Mouse (Mus musculus) megakaryocyte, embryonic 14.5 days (primary cell): ENCODE measurements at regions not wholly inside any gene's neighbourhood (a gene's known extent, or its start where the extent isn't known, plus 50 kb on each side); places are given as distances from the start of the nearest gene placed in this dataset.

Experiments used
- FLI1 ChIP-seq: IDR thresholded peaks from 2 replicates; pipeline ENCODE4 v1.6.1; 2012; ENCODE audit warnings: low read length, inconsistent platforms, mixed read lengths
- GATA1 ChIP-seq: IDR thresholded peaks from 3 replicates; pipeline ENCODE4 v1.6.1; 2012; ENCODE audit warnings: mixed read lengths, low read length, inconsistent platforms, borderline replicate concordance

DNA sequence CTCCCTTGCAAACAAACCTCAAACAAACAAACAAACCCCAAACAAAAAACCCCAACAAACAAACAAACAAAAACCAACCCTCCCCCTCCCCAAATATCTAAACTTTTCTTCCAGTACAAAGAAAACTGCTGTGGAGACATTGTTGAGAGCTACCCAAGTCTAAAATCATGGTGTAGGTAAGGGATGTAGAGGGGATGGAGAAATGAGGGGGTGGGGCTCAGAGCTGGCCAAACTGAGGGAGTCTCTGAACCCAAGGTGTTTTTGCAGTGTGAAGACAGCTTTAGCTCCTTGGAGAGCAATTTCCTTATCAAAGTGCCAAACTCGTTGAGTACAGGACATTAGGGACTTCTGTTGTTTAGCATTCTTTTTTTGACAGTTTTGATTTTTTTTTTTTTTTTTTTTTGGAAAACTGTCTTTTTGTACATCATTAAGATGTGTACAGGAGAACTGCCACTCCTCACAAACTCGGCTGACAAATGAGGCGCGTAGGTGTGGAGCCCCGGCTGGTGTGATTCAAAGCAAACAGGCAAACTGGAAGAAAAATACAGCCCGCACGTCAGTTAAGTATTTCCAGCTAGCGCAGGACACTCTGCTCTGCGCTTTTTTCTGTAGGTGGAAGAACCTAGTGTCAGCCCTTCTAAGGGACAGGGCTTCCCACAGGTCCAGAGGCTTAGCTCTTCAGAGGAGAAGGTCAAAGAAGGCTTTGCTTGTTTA, 226.0 kb upstream of the Kif2a start:
- no peak for TF ChIP-seq GATA1
- no peak for TF ChIP-seq FLI1
